Mouse (Mus musculus) E14TG2a.4 (cell line): ENCODE results near the gene Lrrc37a.
"Not testable (repeated sequence)": the region's sequence is repeated elsewhere in the genome, so short reads cannot be mapped to it uniquely, and the experiment has no call there.

Experiments used
- H3K27me3 ChIP-seq: 2 replicates; pipeline ENCODE4 v1.6.1; 2014; ENCODE audit warnings: low read length, control low read depth; ENCODE audit not compliant: insufficient read depth
- H3K36me3 ChIP-seq: 2 replicates; pipeline ENCODE4 v1.6.1; 2014; ENCODE audit warnings: low read length, control low read depth; ENCODE audit not compliant: insufficient read depth
- H3K4me1 ChIP-seq: replicated peaks from 2 replicates; pipeline ENCODE4 v1.6.1; 2014; ENCODE audit warnings: low read depth, low read length, control low read depth
- H3K4me3 ChIP-seq: replicated peaks from 2 replicates; pipeline ENCODE4 v1.5.1; 2014; ENCODE audit warnings: mild to moderate bottlenecking, low read length
- H3K9me3 ChIP-seq: 2 replicates; pipeline ENCODE4 v1.6.1; 2014; ENCODE audit warnings: low read length, control low read depth
- CTCF ChIP-seq: conservative IDR thresholded peaks from 2 replicates; pipeline ENCODE4 v1.5.1; 2014; ENCODE audit warnings: low read length
- NANOG ChIP-seq: IDR thresholded peaks from 2 replicates; pipeline ENCODE4 v1.6.1; 2014; ENCODE audit warnings: borderline replicate concordance, low read length, mixed read lengths
- POU5F1 ChIP-seq: IDR thresholded peaks from 2 replicates; pipeline ENCODE4 v1.6.1; 2014; ENCODE audit warnings: low read length, borderline replicate concordance

Gene Lrrc37a

GRCm38 (mm10) chr11:103504497-103504896 is at the start of gene Lrrc37a:
Gene Lrrc37a, minus strand, starts transcription at chr11:103504597.
- H3K9me3 ChIP-seq: peaks cover 19% of the 10 kb centered on the region
- no peak within 1 kb of the TSS for H3K4me3 ChIP-seq
- 0 out of 2 replicates have a peak, but pooled peaks cover 10% of the 10 kb centered on the region for H3K27me3 ChIP-seq
- TF ChIP-seq CTCF: no peak
- no peak for TF ChIP-seq NANOG
- no peak for TF ChIP-seq POU5F1
- no peaks in the 10 kb centered on the region for H3K36me3 ChIP-seq
- no peaks in the 10 kb centered on the region; the same call in 1 of the 2 replicates for H3K4me1 ChIP-seq

GRCm38 (mm10) chr11:103534973-103535372 is 30.6 kb upstream of the Lrrc37a start:
- H3K27me3 ChIP-seq, H3K9me3 ChIP-seq, H3K4me3 ChIP-seq, H3K36me3 ChIP-seq, H3K4me1 ChIP-seq: not testable (repeated sequence)

GRCm38 (mm10) chr11:103512111-103512510 is 7.7 kb upstream of the Lrrc37a start:
- H3K36me3 ChIP-seq: no peaks in the 10 kb centered on the region
- H3K4me3 ChIP-seq: no peak overlapping the region
- H3K4me1 ChIP-seq: no peaks in the 10 kb centered on the region; the same call in 1 of the 2 replicates
- TF ChIP-seq NANOG (no peak), CTCF (no peak), POU5F1 (no peak)
- H3K27me3 ChIP-seq: no peaks in the 10 kb centered on the region
- peaks cover 20% of the 10 kb centered on the region for H3K9me3 ChIP-seq

- Histone ChIP-seq H3K9me3 (no peaks in the 10 kb centered on the region), H3K4me1 (no peaks in the 10 kb centered on the region), H3K36me3 (no peaks in the 10 kb centered on the region), H3K27me3 (no peaks in the 10 kb centered on the region), H3K4me3 (no peak overlapping the region)
- no peak for TF ChIP-seq POU5F1
- TF ChIP-seq CTCF: peak; percentile 74
- TF ChIP-seq NANOG: no peak
Measured at GRCm38 (mm10) chr11:103464443-103464842, 40.0 kb downstream of the Lrrc37a start.

- H3K4me3 ChIP-seq, H3K27me3 ChIP-seq, H3K4me1 ChIP-seq, H3K36me3 ChIP-seq: not testable (repeated sequence)
- peaks cover 38% of the 10 kb centered on the region for H3K9me3 ChIP-seq
Measured at GRCm38 (mm10) chr11:103451105-103451504, 53.3 kb downstream of the Lrrc37a start.

GRCm38 (mm10) chr11:103449721-103450120 is 54.7 kb downstream of the Lrrc37a start:
- not testable (repeated sequence) for H3K36me3 ChIP-seq, H3K4me3 ChIP-seq, H3K27me3 ChIP-seq, H3K4me1 ChIP-seq
- H3K9me3 ChIP-seq: peaks cover 38% of the 10 kb centered on the region

- Histone ChIP-seq H3K4me1 (peaks cover 45% of the 10 kb centered on the region), H3K4me3 (peak overlapping the region; percentile 73), H3K36me3 (no peaks in the 10 kb centered on the region), H3K9me3 (peaks cover 18% of the 10 kb centered on the region), H3K27me3 (no peaks in the 10 kb centered on the region)
- TF ChIP-seq NANOG (no peak), POU5F1 (no peak), CTCF (no peak)
Measured at GRCm38 (mm10) chr11:103443678-103444077, 60.7 kb downstream of the Lrrc37a start.

- Histone ChIP-seq H3K9me3 (no peaks in the 10 kb centered on the region), H3K27me3 (peaks cover 17% of the 10 kb centered on the region), H3K4me1 (peaks cover 33% of the 10 kb centered on the region), H3K36me3 (no peaks in the 10 kb centered on the region), H3K4me3 (no peak overlapping the region)
- TF ChIP-seq POU5F1 (no peak), CTCF (no peak), NANOG (no peak)
Measured at GRCm38 (mm10) chr11:103436282-103436681, 68.1 kb downstream of the Lrrc37a start.

GRCm38 (mm10) chr11:103425031-103425430 is 79.4 kb downstream of the Lrrc37a start:
- Histone ChIP-seq H3K27me3 (peaks cover 3% of the 10 kb centered on the region; the same call in 1 of the 2 replicates), H3K4me1 (peaks cover 47% of the 10 kb centered on the region), H3K4me3 (no peak overlapping the region), H3K9me3 (no peaks in the 10 kb centered on the region), H3K36me3 (no peaks in the 10 kb centered on the region)
- TF ChIP-seq NANOG: no peak

GRCm38 (mm10) chr11:103419667-103420066 is 84.7 kb downstream of the Lrrc37a start:
- H3K4me1 ChIP-seq: peaks cover 33% of the 10 kb centered on the region
- H3K4me3 ChIP-seq: no peak overlapping the region
- TF ChIP-seq CTCF (no peak), NANOG (no peak), POU5F1 (no peak)
- H3K27me3 ChIP-seq: no peaks in the 10 kb centered on the region
- H3K9me3 ChIP-seq: peaks cover 3% of the 10 kb centered on the region; the same call in 1 of the 2 replicates
- H3K36me3 ChIP-seq: no peaks in the 10 kb centered on the region
